Mouse (Mus musculus) heart, embryonic 10.5 days (tissue): Measurements from ENCODE around the gene Padi6. TPM values are rescaled to one million over a fixed set of nuclear protein-coding genes. Genes with fewer than 3 reads are reported as not detected.

Experiments used
- DNase-seq: peaks from one replicate; pipeline ENCODE4 v3.0.0-alpha.2; 2017; ENCODE audit warnings: low spot score
- H3K27ac ChIP-seq: fragments of 300-500 bp; sonication (generic); 2 replicates; pipeline ENCODE4 v1.5.1; 2016; ENCODE audit warnings: mild to moderate bottlenecking
- H3K27me3 ChIP-seq: fragments of 300-500 bp; sonication (generic); 2 replicates; pipeline ENCODE4 v1.6.1; 2016; ENCODE audit warnings: mild to moderate bottlenecking; ENCODE audit not compliant: poor library complexity, insufficient read depth, severe bottlenecking
- H3K36me3 ChIP-seq: fragments of 300-500 bp; sonication (generic); 2 replicates; pipeline ENCODE4 v1.6.1; 2016; ENCODE audit warnings: mild to moderate bottlenecking, moderate library complexity
- H3K4me1 ChIP-seq: fragments of 300-500 bp; sonication (generic); 2 replicates; pipeline ENCODE4 v1.6.1; 2016; ENCODE audit warnings: mild to moderate bottlenecking
- H3K4me3 ChIP-seq: fragments of 300-500 bp; sonication (generic); 2 replicates; pipeline ENCODE4 v1.5.1; 2016; ENCODE audit warnings: mild to moderate bottlenecking, moderate library complexity
- H3K9me3 ChIP-seq: fragments of 300-500 bp; sonication (generic); 2 replicates; pipeline ENCODE4 v1.6.1; 2016; ENCODE audit warnings: mild to moderate bottlenecking, moderate library complexity
- WGBS: fragments of 180-500 bp; shearing (Covaris S2); methylation state at CpG from one replicate; pipeline ENCODE4 v1.1.7; 2016; 5-methylcytosine and 5-hydroxymethylcytosine counted together
- polyA plus RNA-seq: library from polyadenylated mRNA; unstranded; fragments of >200 nt; fragmentation: Nextera tagmentation; extraction: Ambion mirVana; gene quantifications from 2 replicates; pipeline ENCODE4 v1.2.1, GENCODE M21; 2016

Gene Padi6
- polyA plus RNA-seq, 1 experiment from 2014 or later, result not detected

GRCm38 (mm10) chr4:140774893-140775292, 32.5 kb upstream of the Padi6 start:
- no peak overlapping the region for H3K4me3 ChIP-seq
- no peak for DNase-seq
- H3K9me3 ChIP-seq, result no peaks in the 10 kb centered on the region
- 87% methylated on average over 9 of the region's 9 CpGs for WGBS
- H3K27me3 ChIP-seq, result 0 out of 2 replicates have a peak, but pooled peaks cover 5% of the 10 kb centered on the region
- peak overlapping the region; percentile 33 for H3K27ac ChIP-seq
- no peaks in the 10 kb centered on the region for H3K36me3 ChIP-seq
- H3K4me1 ChIP-seq, result peaks cover 26% of the 10 kb centered on the region

- H3K4me1 ChIP-seq, result peaks cover 21% of the 10 kb centered on the region
- H3K27ac ChIP-seq, result peak within 1 kb of the TSS; percentile 36
- WGBS, result 86% methylated on average over 21 of the region's 21 CpGs
- no peaks in the 10 kb centered on the region for H3K36me3 ChIP-seq
- no peak for DNase-seq
- H3K4me3 ChIP-seq, result no peak within 1 kb of the TSS
- H3K9me3 ChIP-seq, result no peaks in the 10 kb centered on the region
- 0 out of 2 replicates have a peak, but pooled peaks cover 5% of the 10 kb centered on the region for H3K27me3 ChIP-seq
Observed at GRCm38 (mm10) chr4:140774025-140774800, 31.8 kb upstream of the Padi6 start, which contains the start of gene Padi4. Padi4 (minus strand) TSS chr4:140774236.

GRCm38 (mm10) chr4:140771091-140771490, 28.6 kb upstream of the Padi6 start:
- DNase-seq, result no peak
- peaks cover 23% of the 10 kb centered on the region; the same call in 1 of the 2 replicates for H3K27me3 ChIP-seq
- H3K4me1 ChIP-seq, result peaks cover 22% of the 10 kb centered on the region
- no peak overlapping the region for H3K4me3 ChIP-seq
- H3K27ac ChIP-seq, result no peak overlapping the region
- WGBS, result 33% methylated on average over 4 of the region's 4 CpGs
- no peaks in the 10 kb centered on the region for H3K36me3 ChIP-seq
- H3K9me3 ChIP-seq, result no peaks in the 10 kb centered on the region

GRCm38 (mm10) chr4:140770433-140770832, 28.0 kb upstream of the Padi6 start:
- H3K4me3 ChIP-seq, result peak overlapping the region; percentile 48
- peaks cover 23% of the 10 kb centered on the region; the same call in 1 of the 2 replicates for H3K27me3 ChIP-seq
- peak overlapping the region; percentile 70 for H3K27ac ChIP-seq
- 12% methylated on average over 13 of the region's 13 CpGs for WGBS
- DNase-seq, result no peak
- no peaks in the 10 kb centered on the region for H3K9me3 ChIP-seq
- H3K36me3 ChIP-seq, result no peaks in the 10 kb centered on the region
- H3K4me1 ChIP-seq, result peaks cover 22% of the 10 kb centered on the region

GRCm38 (mm10) chr4:140768973-140769372, 26.5 kb upstream of the Padi6 start:
- 81% methylated on average over 5 of the region's 5 CpGs for WGBS
- peaks cover 23% of the 10 kb centered on the region; the same call in 1 of the 2 replicates for H3K27me3 ChIP-seq
- DNase-seq, result no peak
- no peaks in the 10 kb centered on the region for H3K36me3 ChIP-seq
- no peak overlapping the region for H3K27ac ChIP-seq
- no peaks in the 10 kb centered on the region for H3K9me3 ChIP-seq
- H3K4me1 ChIP-seq, result peaks cover 19% of the 10 kb centered on the region
- H3K4me3 ChIP-seq, result no peak overlapping the region

- Histone ChIP-seq H3K27ac (no peak overlapping the region), H3K36me3 (no peaks in the 10 kb centered on the region), H3K4me1 (peaks cover 18% of the 10 kb centered on the region), H3K9me3 (no peaks in the 10 kb centered on the region), H3K4me3 (no peak overlapping the region), H3K27me3 (peaks cover 18% of the 10 kb centered on the region; the same call in 1 of the 2 replicates)
- WGBS, result 68% methylated on average over 3 of the region's 3 CpGs
- no peak for DNase-seq
Observed at GRCm38 (mm10) chr4:140765936-140766335, 23.5 kb upstream of the Padi6 start.

GRCm38 (mm10) chr4:140763158-140763557, 20.7 kb upstream of the Padi6 start:
- DNase-seq, result peak; percentile 88
- H3K27ac ChIP-seq, result no peak overlapping the region
- no peak overlapping the region for H3K4me3 ChIP-seq
- H3K4me1 ChIP-seq, result peaks cover 12% of the 10 kb centered on the region
- no peaks in the 10 kb centered on the region for H3K36me3 ChIP-seq
- peaks cover 15% of the 10 kb centered on the region; the same call in 1 of the 2 replicates for H3K27me3 ChIP-seq
- 14% methylated on average over 9 of the region's 9 CpGs for WGBS
- H3K9me3 ChIP-seq, result no peaks in the 10 kb centered on the region

- Histone ChIP-seq H3K27ac (no peak overlapping the region), H3K4me3 (no peak overlapping the region), H3K36me3 (no peaks in the 10 kb centered on the region), H3K4me1 (peaks cover 27% of the 10 kb centered on the region), H3K27me3 (peaks cover 8% of the 10 kb centered on the region; the same call in 1 of the 2 replicates), H3K9me3 (no peaks in the 10 kb centered on the region)
- 74% methylated on average over 7 of the region's 7 CpGs for WGBS
- DNase-seq, result no peak
Observed at GRCm38 (mm10) chr4:140761601-140762000, 19.2 kb upstream of the Padi6 start.

GRCm38 (mm10) chr4:140755811-140756210, 13.4 kb upstream of the Padi6 start:
- 72% methylated on average over 3 of the region's 3 CpGs for WGBS
- Histone ChIP-seq H3K9me3 (no peaks in the 10 kb centered on the region), H3K36me3 (no peaks in the 10 kb centered on the region), H3K4me3 (no peak overlapping the region), H3K4me1 (peaks cover 35% of the 10 kb centered on the region), H3K27me3 (peaks cover 16% of the 10 kb centered on the region; the same call in 1 of the 2 replicates), H3K27ac (no peak overlapping the region)
- no peak for DNase-seq

GRCm38 (mm10) chr4:140753366-140753765, 10.9 kb upstream of the Padi6 start:
- 41% methylated on average over 7 of the region's 7 CpGs for WGBS
- Histone ChIP-seq H3K27me3 (peaks cover 18% of the 10 kb centered on the region; the same call in 1 of the 2 replicates), H3K4me1 (peaks cover 48% of the 10 kb centered on the region), H3K4me3 (no peak overlapping the region), H3K27ac (peak overlapping the region; percentile 78), H3K36me3 (no peaks in the 10 kb centered on the region), H3K9me3 (no peaks in the 10 kb centered on the region)
- DNase-seq, result no peak

GRCm38 (mm10) chr4:140750328-140750727, 7.9 kb upstream of the Padi6 start:
- peak overlapping the region; percentile 65; the same call in 1 of the 2 replicates for H3K27ac ChIP-seq
- 9% methylated on average over 19 of the region's 19 CpGs for WGBS
- DNase-seq, result peak; percentile 87
- no peaks in the 10 kb centered on the region for H3K36me3 ChIP-seq
- H3K9me3 ChIP-seq, result no peaks in the 10 kb centered on the region
- peaks cover 21% of the 10 kb centered on the region; the same call in 1 of the 2 replicates for H3K27me3 ChIP-seq
- peaks cover 43% of the 10 kb centered on the region for H3K4me1 ChIP-seq
- H3K4me3 ChIP-seq, result peak overlapping the region; percentile 42

- H3K9me3 ChIP-seq, result no peaks in the 10 kb centered on the region
- H3K36me3 ChIP-seq, result no peaks in the 10 kb centered on the region
- H3K27ac ChIP-seq, result peak overlapping the region; percentile 88
- H3K4me1 ChIP-seq, result peaks cover 39% of the 10 kb centered on the region
- 7% methylated on average over 12 of the region's 12 CpGs for WGBS
- H3K4me3 ChIP-seq, result peak overlapping the region; percentile 25; the same call in 1 of the 2 replicates
- H3K27me3 ChIP-seq, result peaks cover 21% of the 10 kb centered on the region; the same call in 1 of the 2 replicates
- peak; percentile 90 for DNase-seq
Observed at GRCm38 (mm10) chr4:140747978-140748377, 5.5 kb upstream of the Padi6 start.

- Histone ChIP-seq H3K27me3 (peaks cover 21% of the 10 kb centered on the region; the same call in 1 of the 2 replicates), H3K4me1 (peaks cover 33% of the 10 kb centered on the region), H3K9me3 (no peaks in the 10 kb centered on the region), H3K4me3 (no peak overlapping the region), H3K36me3 (no peaks in the 10 kb centered on the region), H3K27ac (no peak overlapping the region)
- DNase-seq, result peak; percentile 87
- 12% methylated on average over 3 of the region's 3 CpGs for WGBS
Observed at GRCm38 (mm10) chr4:140744654-140745053, 2.2 kb upstream of the Padi6 start.
